Mouse (Mus musculus): ENCODE data around the gene Ralbp1. TPM values are rescaled to one million over a fixed set of nuclear protein-coding genes. Genes with fewer than 3 reads are reported as not detected.

Gene Ralbp1
- polyA plus RNA-seq, 2 experiments: 44.2 to 132 TPM

GRCm38 (mm10) chr17:65826257-65826656 lies 59.3 kb downstream of the Ralbp1 start:
- 75% methylated on average over 9 of the region's 9 CpGs for WGBS

GRCm38 (mm10) chr17:65824246-65824645 lies 61.4 kb downstream of the Ralbp1 start:
- Histone ChIP-seq H3K4me2 (replicated peaks; ENCODE audit: low read depth, low read length, severe bottlenecking) (no peak overlapping the region), H3K9me3 (ENCODE audit: control insufficient read depth, low read length) (no peaks in the 10 kb centered on the region), H3K36me3 (ENCODE audit: control insufficient read depth, insufficient read depth, low read length) (peaks cover 66% of the 10 kb centered on the region), H3K27me3 (ENCODE audit: control insufficient read depth, insufficient read depth, low read length) (no peaks in the 10 kb centered on the region), H3K27ac (replicated peaks; ENCODE audit: low read depth, low read length) (no peak overlapping the region), H3K9ac (ENCODE audit: low read depth, low read length, severe bottlenecking) (no peak overlapping the region), H3K4me3 (replicated peaks; ENCODE audit: low read length) (no peak overlapping the region), H3K4me1 (ENCODE audit: control insufficient read depth, insufficient read depth, low read length) (0 out of 2 replicates have a peak, but pooled peaks cover 3% of the 10 kb centered on the region)
- 96% methylated on average over 10 of the region's 10 CpGs for WGBS
- no peak for TF ChIP-seq POLR2A (IDR thresholded peaks at IDR 0.05; ENCODE audit: borderline replicate concordance, extremely low read depth, insufficient read depth, insufficient read length)
- ATAC-seq (ENCODE audit: low FRiP score, low read depth): no peak
- no peak for DNase-seq (ENCODE audit: low spot score)

More at GRCm38 (mm10) chr17:65826257-65826656, 59.3 kb downstream of the Ralbp1 start:
- Histone ChIP-seq H3K4me1 (ENCODE audit: control insufficient read depth, insufficient read depth, low read length) (no peaks in the 10 kb centered on the region), H3K27me3 (ENCODE audit: control insufficient read depth, insufficient read depth, low read length) (no peaks in the 10 kb centered on the region), H3K9ac (ENCODE audit: low read depth, low read length, severe bottlenecking) (no peak overlapping the region), H3K4me2 (replicated peaks; ENCODE audit: low read depth, low read length, severe bottlenecking) (no peak overlapping the region), H3K36me3 (ENCODE audit: control insufficient read depth, insufficient read depth, low read length) (peaks cover 77% of the 10 kb centered on the region), H3K4me3 (replicated peaks; ENCODE audit: low read length) (no peak overlapping the region), H3K9me3 (ENCODE audit: control insufficient read depth, low read length) (no peaks in the 10 kb centered on the region), H3K27ac (replicated peaks; ENCODE audit: low read depth, low read length) (no peak overlapping the region)
- DNase-seq (ENCODE audit: low spot score) (no peak), ATAC-seq (ENCODE audit: low FRiP score, low read depth) (no peak)
- TF ChIP-seq POLR2A (IDR thresholded peaks at IDR 0.05; ENCODE audit: borderline replicate concordance, extremely low read depth, insufficient read depth, insufficient read length): no peak

GRCm38 (mm10) chr17:65822423-65822822 lies 63.2 kb downstream of the Ralbp1 start:
- WGBS: 90% methylated on average over 5 of the region's 5 CpGs
- TF ChIP-seq POLR2A (IDR thresholded peaks at IDR 0.05; ENCODE audit: borderline replicate concordance, extremely low read depth, insufficient read depth, insufficient read length): no peak
- DNase-seq (ENCODE audit: low spot score) (no peak), ATAC-seq (ENCODE audit: low FRiP score, low read depth) (no peak)
- no peaks in the 10 kb centered on the region for H3K9me3 ChIP-seq (ENCODE audit: control insufficient read depth, low read length)
- no peak overlapping the region for H3K4me2 ChIP-seq (replicated peaks; ENCODE audit: low read depth, low read length, severe bottlenecking)
- H3K27me3 ChIP-seq (ENCODE audit: control insufficient read depth, insufficient read depth, low read length): no peaks in the 10 kb centered on the region
- H3K36me3 ChIP-seq (ENCODE audit: control insufficient read depth, insufficient read depth, low read length): peaks cover 61% of the 10 kb centered on the region
- H3K4me3 ChIP-seq (replicated peaks; ENCODE audit: low read length): no peak overlapping the region
- H3K4me1 ChIP-seq (ENCODE audit: control insufficient read depth, insufficient read depth, low read length): 0 out of 2 replicates have a peak, but pooled peaks cover 3% of the 10 kb centered on the region
- H3K27ac ChIP-seq (replicated peaks; ENCODE audit: low read depth, low read length): no peak overlapping the region
- no peak overlapping the region for H3K9ac ChIP-seq (ENCODE audit: low read depth, low read length, severe bottlenecking)

GRCm38 (mm10) chr17:65820197-65820596 lies 65.4 kb downstream of the Ralbp1 start:
- H3K4me2 ChIP-seq (replicated peaks; ENCODE audit: low read depth, low read length, severe bottlenecking): no peak overlapping the region
- no peak overlapping the region for H3K4me3 ChIP-seq (replicated peaks; ENCODE audit: low read length)
- no peaks in the 10 kb centered on the region for H3K27me3 ChIP-seq (ENCODE audit: control insufficient read depth, insufficient read depth, low read length)
- H3K9ac ChIP-seq (ENCODE audit: low read depth, low read length, severe bottlenecking): no peak overlapping the region
- DNase-seq (ENCODE audit: low spot score) (no peak), ATAC-seq (ENCODE audit: low FRiP score, low read depth) (no peak)
- H3K9me3 ChIP-seq (ENCODE audit: control insufficient read depth, low read length): no peaks in the 10 kb centered on the region
- H3K27ac ChIP-seq (replicated peaks; ENCODE audit: low read depth, low read length): no peak overlapping the region
- WGBS: 86% methylated on average over 5 of the region's 5 CpGs
- no peak for TF ChIP-seq POLR2A (IDR thresholded peaks at IDR 0.05; ENCODE audit: borderline replicate concordance, extremely low read depth, insufficient read depth, insufficient read length)
- H3K4me1 ChIP-seq (ENCODE audit: control insufficient read depth, insufficient read depth, low read length): 0 out of 2 replicates have a peak, but pooled peaks cover 3% of the 10 kb centered on the region
- H3K36me3 ChIP-seq (ENCODE audit: control insufficient read depth, insufficient read depth, low read length): peaks cover 68% of the 10 kb centered on the region

- Histone ChIP-seq H3K4me1 (ENCODE audit: control insufficient read depth, insufficient read depth, low read length) (no peaks in the 10 kb centered on the region), H3K4me2 (replicated peaks; ENCODE audit: low read depth, low read length, severe bottlenecking) (no peak overlapping the region), H3K27ac (replicated peaks; ENCODE audit: low read depth, low read length) (no peak overlapping the region), H3K36me3 (ENCODE audit: control insufficient read depth, insufficient read depth, low read length) (peaks cover 69% of the 10 kb centered on the region), H3K9me3 (ENCODE audit: control insufficient read depth, low read length) (no peaks in the 10 kb centered on the region), H3K27me3 (ENCODE audit: control insufficient read depth, insufficient read depth, low read length) (no peaks in the 10 kb centered on the region), H3K9ac (ENCODE audit: low read depth, low read length, severe bottlenecking) (no peak overlapping the region), H3K4me3 (replicated peaks; ENCODE audit: low read length) (no peak overlapping the region)
- DNase-seq (ENCODE audit: low spot score) (no peak), ATAC-seq (ENCODE audit: low FRiP score, low read depth) (no peak)
- WGBS: 95% methylated on average over 8 of the region's 8 CpGs
- TF ChIP-seq POLR2A (IDR thresholded peaks at IDR 0.05; ENCODE audit: borderline replicate concordance, extremely low read depth, insufficient read depth, insufficient read length): no peak
Measured at GRCm38 (mm10) chr17:65813763-65814162, 71.8 kb downstream of the Ralbp1 start.

GRCm38 (mm10) chr17:65811032-65811431 lies 74.6 kb downstream of the Ralbp1 start:
- H3K4me3 ChIP-seq (replicated peaks; ENCODE audit: low read length): no peak overlapping the region
- H3K4me1 ChIP-seq (ENCODE audit: control insufficient read depth, insufficient read depth, low read length): no peaks in the 10 kb centered on the region
- WGBS: 55% methylated on average over 5 of the region's 5 CpGs
- DNase-seq (ENCODE audit: low spot score) (no peak), ATAC-seq (ENCODE audit: low FRiP score, low read depth) (no peak)
- no peak for TF ChIP-seq POLR2A (IDR thresholded peaks at IDR 0.05; ENCODE audit: borderline replicate concordance, extremely low read depth, insufficient read depth, insufficient read length)
- no peak overlapping the region for H3K9ac ChIP-seq (ENCODE audit: low read depth, low read length, severe bottlenecking)
- H3K9me3 ChIP-seq (ENCODE audit: control insufficient read depth, low read length): no peaks in the 10 kb centered on the region
- no peak overlapping the region for H3K4me2 ChIP-seq (replicated peaks; ENCODE audit: low read depth, low read length, severe bottlenecking)
- H3K27ac ChIP-seq (replicated peaks; ENCODE audit: low read depth, low read length): no peak overlapping the region
- peaks cover 48% of the 10 kb centered on the region for H3K36me3 ChIP-seq (ENCODE audit: control insufficient read depth, insufficient read depth, low read length)
- no peaks in the 10 kb centered on the region for H3K27me3 ChIP-seq (ENCODE audit: control insufficient read depth, insufficient read depth, low read length)

All from limb, embryonic 14.5 days (tissue).